Mouse (Mus musculus) liver, embryonic 12.5 days (tissue): ENCODE results near the gene Adgrl1. TPM values are rescaled to one million over a fixed set of nuclear protein-coding genes. Genes with fewer than 3 reads are reported as not detected.
A peak's percentile ranks its signal among the peaks of the same experiment; 100 is the strongest.
"Not testable (repeated sequence)": the region's sequence is repeated elsewhere in the genome, so short reads cannot be mapped to it uniquely, and the experiment has no call there.

Experiments used
- ATAC-seq: fragments of 200-750 bp; cut with Nextera tagmentation; 2 replicates; pipeline ENCODE4 v1.8.0; 2017; ENCODE audit warnings: moderate number of reproducible peaks, mild to moderate bottlenecking, moderate library complexity
- H3K27ac ChIP-seq: fragments of 300-500 bp; sonication (generic); 2 replicates; pipeline ENCODE4 v1.5.1; 2016; ENCODE audit warnings: mild to moderate bottlenecking
- H3K27me3 ChIP-seq: fragments of 300-500 bp; sonication (generic); replicated peaks from 2 replicates; pipeline ENCODE4 v1.6.1; 2016; ENCODE audit warnings: mild to moderate bottlenecking, moderate library complexity
- H3K36me3 ChIP-seq: fragments of 300-500 bp; sonication (generic); 2 replicates; pipeline ENCODE4 v1.6.1; 2016; ENCODE audit warnings: mild to moderate bottlenecking, moderate library complexity
- H3K4me1 ChIP-seq: fragments of 300-500 bp; sonication (generic); 2 replicates; pipeline ENCODE4 v1.6.1; 2016
- H3K4me2 ChIP-seq: fragments of 300-500 bp; sonication (generic); 2 replicates; pipeline ENCODE4 v1.6.1; 2016; ENCODE audit warnings: mild to moderate bottlenecking, moderate library complexity
- H3K4me3 ChIP-seq: fragments of 300-500 bp; sonication (generic); 2 replicates; pipeline ENCODE4 v1.5.1; 2016; ENCODE audit warnings: mild to moderate bottlenecking, moderate library complexity
- H3K9ac ChIP-seq: fragments of 300-500 bp; sonication (generic); 2 replicates; pipeline ENCODE4 v1.6.1; 2016; ENCODE audit warnings: mild to moderate bottlenecking, moderate library complexity
- H3K9me3 ChIP-seq: fragments of 300-500 bp; sonication (generic); replicated peaks from 2 replicates; pipeline ENCODE4 v1.6.1; 2016; ENCODE audit warnings: mild to moderate bottlenecking, moderate library complexity
- WGBS: fragments of 180-500 bp; shearing (Covaris S2); methylation state at CpG from one replicate; pipeline ENCODE4 v1.1.7; 2016; ENCODE audit not compliant: insufficient replicate concordance; 5-methylcytosine and 5-hydroxymethylcytosine counted together
- microRNA-seq: library from miRNA; unstranded; fragments of <30 nt; microRNA quantifications from one replicate; pipeline ENCODE4, GENCODE M21; 2017
- polyA plus RNA-seq: library from polyadenylated mRNA; unstranded; fragments of >200 nt; fragmentation: Nextera tagmentation; extraction: Ambion mirVana; gene quantifications from 2 replicates; pipeline ENCODE4 v1.2.1, GENCODE M21; 2016

Adgrl1 gene
- polyA plus RNA-seq, 1 experiment from 2014 or later: 5.3 TPM

DNA sequence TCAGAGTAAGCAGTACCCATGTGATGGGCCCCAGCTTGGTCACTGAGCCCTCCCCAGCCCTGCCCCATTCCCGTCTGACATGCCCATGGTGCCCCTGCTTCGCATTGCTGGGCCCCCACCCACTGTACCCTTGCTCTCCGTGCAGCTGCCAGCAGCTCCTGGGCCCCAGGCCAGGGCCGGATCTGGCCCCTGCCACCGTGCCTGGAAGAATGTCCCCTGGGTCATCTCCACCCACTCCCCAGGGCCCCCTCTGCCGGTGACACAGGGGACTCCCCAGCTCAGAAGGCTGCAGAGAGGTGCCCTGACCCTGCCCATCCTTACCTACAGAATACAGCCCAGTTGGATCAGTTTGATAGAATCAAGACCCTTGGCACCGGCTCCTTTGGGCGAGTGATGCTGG, 80.9 kb downstream of the Adgrl1 start:
- H3K4me1 ChIP-seq: peaks cover 38% of the 10 kb centered on the region
- H3K27ac ChIP-seq: no peak overlapping the region
- ATAC-seq: no peak
- no peak overlapping the region for H3K4me3 ChIP-seq
- H3K9me3 ChIP-seq: 0 out of 2 replicates have a peak, but pooled peaks cover 3% of the 10 kb centered on the region
- no peak overlapping the region for H3K9ac ChIP-seq
- H3K36me3 ChIP-seq: peaks cover 63% of the 10 kb centered on the region
- 81% methylated on average over 8 of the region's 8 CpGs for WGBS
- H3K4me2 ChIP-seq: no peak overlapping the region
- H3K27me3 ChIP-seq: no peaks in the 10 kb centered on the region

DNA sequence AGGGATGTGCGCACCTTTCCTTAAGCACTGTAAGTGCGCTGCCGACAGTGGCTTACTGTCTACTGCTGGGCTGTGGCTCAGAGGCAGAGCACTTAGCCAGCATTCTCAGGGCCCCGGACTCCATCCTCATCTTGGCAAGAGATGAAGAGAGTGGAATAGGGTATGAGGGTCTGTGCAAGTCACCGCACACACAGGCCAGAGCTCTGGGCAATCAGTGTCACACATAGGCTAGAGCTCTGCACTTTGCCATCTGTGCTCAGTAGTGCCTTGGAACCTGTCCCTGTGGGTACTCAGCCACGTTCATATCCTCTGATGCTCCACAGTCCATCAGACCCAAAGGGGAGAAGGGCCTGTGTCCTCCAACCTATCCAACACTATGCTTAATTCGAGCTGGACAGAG, 81.6 kb downstream of the Adgrl1 start:
- H3K27me3 ChIP-seq: no peaks in the 10 kb centered on the region
- H3K36me3 ChIP-seq: peaks cover 70% of the 10 kb centered on the region
- no peak overlapping the region for H3K9ac ChIP-seq
- H3K4me1 ChIP-seq: peaks cover 32% of the 10 kb centered on the region
- H3K4me2 ChIP-seq: no peak overlapping the region
- H3K4me3 ChIP-seq: no peak overlapping the region
- no peak overlapping the region for H3K27ac ChIP-seq
- 0 out of 2 replicates have a peak, but pooled peaks cover 3% of the 10 kb centered on the region for H3K9me3 ChIP-seq
- 90% methylated on average over 7 of the region's 7 CpGs for WGBS
- no peak for ATAC-seq

DNA sequence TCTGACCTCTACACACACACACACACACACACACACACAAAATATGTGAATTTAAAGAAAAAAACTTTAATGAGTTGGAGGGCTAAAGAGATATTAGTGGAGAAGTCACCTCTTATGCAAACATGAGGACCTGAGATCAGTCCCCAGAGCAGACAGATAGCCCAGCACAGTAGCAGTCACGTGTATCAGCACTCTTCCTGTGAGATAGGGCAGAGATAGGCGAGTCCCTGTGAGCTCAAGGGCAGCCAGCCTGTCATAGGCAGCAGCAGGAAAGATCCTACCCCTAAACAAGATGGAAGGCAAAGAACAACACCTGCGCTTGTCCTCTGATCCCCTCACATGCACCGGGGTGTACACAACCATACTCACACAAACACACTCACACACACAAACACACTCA, 82.5 kb downstream of the Adgrl1 start:
- WGBS: 57% methylated on average over 4 of the region's 4 CpGs
- no peak overlapping the region for H3K4me3 ChIP-seq
- H3K27me3 ChIP-seq: no peaks in the 10 kb centered on the region
- H3K9me3 ChIP-seq: 0 out of 2 replicates have a peak, but pooled peaks cover 3% of the 10 kb centered on the region
- no peak overlapping the region for H3K27ac ChIP-seq
- no peak overlapping the region for H3K4me2 ChIP-seq
- H3K4me1 ChIP-seq: peaks cover 24% of the 10 kb centered on the region
- no peak overlapping the region for H3K9ac ChIP-seq
- peaks cover 79% of the 10 kb centered on the region for H3K36me3 ChIP-seq
- ATAC-seq: peak; percentile 75

DNA sequence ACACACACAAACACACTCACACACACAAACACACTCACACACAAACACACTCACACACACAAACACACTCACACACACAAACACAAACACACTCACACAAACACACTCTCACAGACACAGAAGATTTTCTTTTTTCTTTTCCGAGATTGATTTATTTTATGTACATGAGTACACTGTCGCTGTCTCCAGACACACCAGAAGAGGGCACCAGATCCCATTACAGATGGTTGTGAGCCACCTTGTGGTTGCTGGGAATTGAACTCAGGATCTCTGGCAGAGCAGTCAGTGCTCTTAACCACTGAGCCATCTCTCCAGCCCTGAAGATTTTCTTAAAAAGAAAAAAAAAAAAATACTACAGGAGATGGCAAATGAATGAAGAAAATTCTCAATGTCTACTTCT, 83.3 kb downstream of the Adgrl1 start:
- H3K27me3 ChIP-seq, H3K9ac ChIP-seq, H3K4me2 ChIP-seq, H3K4me3 ChIP-seq, H3K27ac ChIP-seq, ATAC-seq, H3K9me3 ChIP-seq: not testable (repeated sequence)
- Histone ChIP-seq H3K36me3 (peaks cover 83% of the 10 kb centered on the region), H3K4me1 (peaks cover 16% of the 10 kb centered on the region)
- WGBS: 96% methylated on average over 2 of the region's 2 CpGs

DNA sequence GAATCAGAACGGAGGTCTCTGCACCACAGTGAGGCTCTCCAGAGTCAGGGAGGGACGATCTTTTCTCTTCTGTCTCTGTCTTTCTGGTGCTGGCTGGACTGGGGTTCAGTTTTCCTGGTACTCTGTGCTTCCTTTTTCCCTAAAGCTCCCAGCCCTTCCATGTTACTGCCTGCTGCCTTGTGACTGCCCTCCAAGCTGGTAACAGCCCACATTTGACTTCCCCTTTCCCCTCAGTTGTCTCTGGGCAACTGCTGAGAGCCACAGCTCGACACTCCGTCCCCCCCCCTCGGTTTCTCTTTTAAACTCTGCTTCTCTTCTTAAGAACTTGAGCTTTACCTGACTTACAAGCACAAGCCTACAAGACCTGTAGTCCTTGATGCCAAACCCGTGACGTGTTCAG, 89.3 kb downstream of the Adgrl1 start:
- peaks cover 31% of the 10 kb centered on the region for H3K4me1 ChIP-seq
- no peak overlapping the region for H3K4me2 ChIP-seq
- H3K36me3 ChIP-seq: peaks cover 80% of the 10 kb centered on the region
- H3K9me3 ChIP-seq: no peaks in the 10 kb centered on the region
- H3K27ac ChIP-seq: no peak overlapping the region
- WGBS: 55% methylated on average over 7 of the region's 7 CpGs
- H3K4me3 ChIP-seq: no peak overlapping the region
- no peak overlapping the region for H3K9ac ChIP-seq
- ATAC-seq: no peak
- no peaks in the 10 kb centered on the region for H3K27me3 ChIP-seq

DNA sequence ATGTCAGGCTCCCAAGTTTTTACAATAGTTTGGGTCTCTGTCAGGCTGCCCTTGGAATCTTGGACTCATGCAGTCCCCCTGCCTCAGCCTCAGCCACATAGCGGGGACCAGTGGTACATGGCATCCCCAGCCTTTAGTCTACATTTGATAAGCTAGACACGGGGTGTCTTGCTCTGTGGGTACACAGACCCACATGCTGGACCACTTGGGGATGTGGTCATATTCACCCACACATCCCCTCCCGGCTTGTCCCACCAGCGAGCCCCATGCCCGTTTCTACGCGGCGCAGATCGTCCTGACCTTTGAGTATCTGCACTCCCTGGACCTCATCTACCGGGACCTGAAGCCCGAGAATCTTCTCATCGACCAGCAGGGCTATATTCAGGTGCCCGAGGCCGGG, 90.3 kb downstream of the Adgrl1 start:
- no peaks in the 10 kb centered on the region for H3K27me3 ChIP-seq
- H3K36me3 ChIP-seq: peaks cover 80% of the 10 kb centered on the region
- no peak overlapping the region for H3K9ac ChIP-seq
- H3K9me3 ChIP-seq: no peaks in the 10 kb centered on the region
- H3K4me2 ChIP-seq: no peak overlapping the region
- H3K4me3 ChIP-seq: no peak overlapping the region
- no peak for ATAC-seq
- H3K4me1 ChIP-seq: peaks cover 38% of the 10 kb centered on the region
- WGBS: 88% methylated on average over 14 of the region's 14 CpGs
- H3K27ac ChIP-seq: no peak overlapping the region

Small RNA genes within 50 kb of the gene (microRNA-seq; reads per million reads assigned to microRNA genes)
- gene Gm44330 (not detected), gene Gm44450 (not detected)

Other genes with a start within 250 kb of the Adgrl1 start
- gene Gipc1, start 247.4 kb upstream of the Adgrl1 start, polyA plus RNA-seq: 80.0 and 80.4 TPM in 2 replicates
- 0.25 and 0.41 TPM in 2 replicates for gene Ptger1, start 233.4 kb upstream of the Adgrl1 start, polyA plus RNA-seq
- gene Pkn1, start 200.9 kb upstream of the Adgrl1 start, polyA plus RNA-seq: 17.5 and 19.5 TPM in 2 replicates
- 270 and 299 TPM in 2 replicates for gene Ddx39, start 184.9 kb upstream of the Adgrl1 start, polyA plus RNA-seq
- gene Adgre5, start 158.8 kb upstream of the Adgrl1 start, polyA plus RNA-seq: 11.5 and 12.5 TPM in 2 replicates
- gene Gm10644, start 55.1 kb downstream of the Adgrl1 start, polyA plus RNA-seq: 0.15 and 0.16 TPM in 2 replicates
- gene Asf1b, start 55.4 kb downstream of the Adgrl1 start, polyA plus RNA-seq: 113 and 116 TPM in 2 replicates
- gene Prkaca, start 72.9 kb downstream of the Adgrl1 start, polyA plus RNA-seq: 81.1 and 82.0 TPM in 2 replicates
- gene Samd1, start 97.6 kb downstream of the Adgrl1 start, polyA plus RNA-seq: 8.5 and 8.7 TPM in 2 replicates
- 0.41 and 0.63 TPM in 2 replicates for gene 1700067K01Rik, start 101.4 kb downstream of the Adgrl1 start, polyA plus RNA-seq
- not detected in 2 replicates for gene 2210011C24Rik, start 112.1 kb downstream of the Adgrl1 start, polyA plus RNA-seq
- 0.36 and 0.66 TPM in 2 replicates for gene Palm3, start 121.4 kb downstream of the Adgrl1 start, polyA plus RNA-seq
- 1.5 and 1.6 TPM in 2 replicates for gene Il27ra, start 142.5 kb downstream of the Adgrl1 start, polyA plus RNA-seq
- gene Rln3, start 144.9 kb downstream of the Adgrl1 start, polyA plus RNA-seq: not detected in 2 replicates
- 0.27 and 0.30 TPM in 2 replicates for gene Gm10643, start 165.0 kb downstream of the Adgrl1 start, polyA plus RNA-seq
- gene Rfx1, start 166.7 kb downstream of the Adgrl1 start, polyA plus RNA-seq: 4.1 and 4.2 TPM in 2 replicates
- 5.9 and 6.4 TPM in 2 replicates for gene Dcaf15, start 204.7 kb downstream of the Adgrl1 start, polyA plus RNA-seq
- gene Podnl1, start 225.9 kb downstream of the Adgrl1 start, polyA plus RNA-seq: 0.08 and 0.13 TPM in 2 replicates
- gene Cc2d1a, start 247.8 kb downstream of the Adgrl1 start, polyA plus RNA-seq: 8.2 and 9.6 TPM in 2 replicates
- gene 4930432K21Rik, start 247.9 kb downstream of the Adgrl1 start, polyA plus RNA-seq: 0.28 and 0.58 TPM in 2 replicates